Mouse (Mus musculus): ENCODE measurements around the gene Etv5. TPM values are rescaled to one million over a fixed set of nuclear protein-coding genes. Genes with fewer than 3 reads are reported as not detected.

The Etv5 gene
- total RNA-seq, 2 experiments from 2014 or later, result 11.1 to 13.3 TPM

DNA sequence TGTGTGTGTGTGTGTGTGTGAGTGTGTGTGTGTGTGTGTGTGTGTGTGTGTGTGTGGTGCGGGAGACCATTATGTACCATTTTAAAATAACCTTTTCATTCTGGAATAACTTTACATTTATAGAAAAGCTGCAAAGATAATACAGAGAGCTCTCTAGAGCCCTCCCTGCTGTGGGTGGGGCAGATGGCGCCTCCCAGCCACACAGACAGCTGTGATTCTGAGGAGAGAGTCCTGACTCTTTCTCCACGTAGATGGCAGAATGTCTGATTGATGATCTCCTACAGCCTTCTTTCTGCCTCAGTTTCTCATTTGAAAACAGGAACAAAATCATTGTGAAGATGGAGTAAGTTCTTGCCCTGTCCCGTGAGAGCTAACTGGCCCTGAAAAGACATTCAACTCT is 91.5 kb downstream of the Etv5 start:
- no peak for DNase-seq

DNA sequence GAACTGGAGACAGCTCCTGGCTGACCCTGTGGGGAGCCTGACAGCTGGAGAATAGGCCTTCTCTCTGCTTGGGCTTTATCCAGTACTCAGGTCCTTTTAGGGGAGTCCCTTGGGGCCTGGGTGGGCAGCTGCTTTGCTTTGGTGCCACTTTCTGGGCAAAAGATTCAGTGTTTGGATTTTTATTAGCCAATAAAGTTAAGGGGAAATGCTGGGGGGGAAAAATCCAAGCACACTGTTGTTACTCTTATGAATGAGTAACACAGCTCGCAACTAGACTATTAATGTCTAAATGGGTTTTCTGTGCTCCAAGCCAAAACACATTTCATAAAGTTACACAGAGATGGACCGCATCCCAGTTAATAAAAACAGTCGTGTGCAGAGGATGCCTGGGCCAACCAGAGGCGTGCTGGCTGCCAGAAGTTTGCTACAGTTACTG is 98.3 kb downstream of the Etv5 start:
- peak; percentile 52 for DNase-seq

DNA sequence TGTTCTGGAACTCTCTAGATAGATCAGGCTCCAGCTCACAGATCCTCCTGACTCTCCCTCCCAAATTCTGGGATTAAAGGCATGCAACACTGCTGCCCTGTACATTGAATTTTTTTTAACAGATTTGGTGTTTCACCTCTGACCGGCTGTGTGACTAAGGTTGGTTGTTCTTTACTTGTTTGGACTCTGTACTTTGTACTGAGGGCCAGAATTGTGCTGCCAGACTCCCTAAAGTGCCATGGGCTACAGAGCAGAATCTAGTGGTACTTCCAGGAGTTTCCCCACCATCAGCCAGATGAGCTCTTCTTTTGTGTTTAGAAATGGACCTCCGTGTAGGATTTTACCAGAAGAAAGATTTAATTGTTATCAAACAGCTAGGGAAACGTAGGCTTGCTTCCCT is 103.7 kb downstream of the Etv5 start:
- DNase-seq, result no peak

Other genes with a start within 250 kb of the Etv5 start
- 10 to 100 TPM; 28.5 to 28.7 TPM for gene Tra2b, start 173.7 kb downstream of the Etv5 start, total RNA-seq (2021)
- gene Dgkg, start 217.5 kb upstream of the Etv5 start, total RNA-seq (2021), result under 1 TPM; 0.59 to 0.69 TPM